Mouse (Mus musculus) adrenal gland, adult (tissue): ENCODE measurements at regions not wholly inside any gene's neighbourhood (a gene's known extent, or its start where the extent isn't known, plus 50 kb on each side); places are given as distances from the start of the nearest gene placed in this dataset.

Experiments
- DNase-seq, 2 experiments: peaks; one replicate each; pipeline ENCODE4 v3.0.0; 2022 to 2023; ENCODE audit warnings: low spot score in 1 of 2; ENCODE audit not compliant: inconsistent age in 2 of 2

- peak; percentile 5 to 27 for DNase-seq
Observed at GRCm38 (mm10) chr9:100194604-100195444, 291.8 kb downstream of the Il20rb start.

GRCm38 (mm10) chr9:100194158-100194557 lies 292.4 kb downstream of the Il20rb start:
- no peak for DNase-seq

GRCm38 (mm10) chr9:100184081-100184480 lies 302.5 kb downstream of the Il20rb start:
- DNase-seq: no peak

- DNase-seq: no peak
Observed at GRCm38 (mm10) chr9:100176291-100176690, 300.3 kb upstream of the Sox14 start.

GRCm38 (mm10) chr9:100166256-100166655 lies 290.3 kb upstream of the Sox14 start:
- no peak for DNase-seq

GRCm38 (mm10) chr9:100161961-100162360 lies 286.0 kb upstream of the Sox14 start:
- DNase-seq: no peak
